Mouse (Mus musculus): ENCODE measurements around the gene Mpv17l2.

- TF ChIP-seq GATA1 (IDR thresholded peaks at IDR 0.05; ENCODE audit: borderline replicate concordance, low read length) (no peak), CTCF (IDR thresholded peaks at IDR 0.05; ENCODE audit: low read depth, low read length) (no peak), POLR2AphosphoS5 (IDR thresholded peaks at IDR 0.05; ENCODE audit: insufficient replicate concordance, low read depth, low read length) (no peak)
Observed at GRCm38 (mm10) chr8:70760350-70760749, 396 bp downstream of the Mpv17l2 start.

Data from G1E (cell line).